Mouse (Mus musculus) spleen, postnatal 4 days (tissue): ENCODE results near the gene Ankrd61.

Source experiments
- DNase-seq, 2 experiments: peaks; one replicate each; pipeline ENCODE4 v3.0.0; 2022; ENCODE audit warnings: low spot score in 2 of 2

The Ankrd61 gene

DNA sequence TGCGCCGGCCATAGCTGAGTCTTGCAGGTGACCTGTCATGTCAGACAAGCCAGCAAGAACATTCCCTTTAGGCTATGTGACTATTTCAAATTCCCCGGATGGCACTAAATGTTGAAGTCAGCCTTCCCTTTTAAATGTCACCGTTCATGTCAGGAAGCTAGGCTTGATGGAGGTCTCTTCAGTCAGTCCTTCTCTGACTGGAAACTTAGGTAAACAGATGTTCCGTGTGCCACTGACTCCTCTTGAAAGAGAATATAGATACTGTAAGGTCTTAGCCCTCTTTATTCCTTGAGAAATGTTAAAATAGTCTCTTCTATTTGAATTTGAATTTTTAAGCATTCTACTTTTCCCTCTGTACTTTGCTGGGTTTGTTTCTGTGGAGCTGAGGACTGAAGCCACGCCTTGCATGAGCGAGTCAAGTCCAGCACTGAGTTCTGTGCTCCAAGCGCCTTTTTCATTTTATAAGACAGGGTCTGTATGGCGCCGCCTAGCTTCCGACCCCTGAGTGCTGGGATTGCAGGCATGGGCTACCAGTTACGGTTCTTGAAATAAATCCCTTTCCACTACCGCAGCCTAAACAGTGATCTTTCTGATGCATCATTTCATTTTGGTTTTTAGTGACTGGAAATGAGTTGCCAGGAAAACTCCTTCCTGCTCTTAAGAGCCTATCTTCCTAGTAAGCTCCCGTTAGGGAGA, at the start of gene Ankrd61:
Ankrd61 (minus strand) TSS at position 51 of the 696 bp plus-strand sequence.
- no peak for DNase-seq

DNA sequence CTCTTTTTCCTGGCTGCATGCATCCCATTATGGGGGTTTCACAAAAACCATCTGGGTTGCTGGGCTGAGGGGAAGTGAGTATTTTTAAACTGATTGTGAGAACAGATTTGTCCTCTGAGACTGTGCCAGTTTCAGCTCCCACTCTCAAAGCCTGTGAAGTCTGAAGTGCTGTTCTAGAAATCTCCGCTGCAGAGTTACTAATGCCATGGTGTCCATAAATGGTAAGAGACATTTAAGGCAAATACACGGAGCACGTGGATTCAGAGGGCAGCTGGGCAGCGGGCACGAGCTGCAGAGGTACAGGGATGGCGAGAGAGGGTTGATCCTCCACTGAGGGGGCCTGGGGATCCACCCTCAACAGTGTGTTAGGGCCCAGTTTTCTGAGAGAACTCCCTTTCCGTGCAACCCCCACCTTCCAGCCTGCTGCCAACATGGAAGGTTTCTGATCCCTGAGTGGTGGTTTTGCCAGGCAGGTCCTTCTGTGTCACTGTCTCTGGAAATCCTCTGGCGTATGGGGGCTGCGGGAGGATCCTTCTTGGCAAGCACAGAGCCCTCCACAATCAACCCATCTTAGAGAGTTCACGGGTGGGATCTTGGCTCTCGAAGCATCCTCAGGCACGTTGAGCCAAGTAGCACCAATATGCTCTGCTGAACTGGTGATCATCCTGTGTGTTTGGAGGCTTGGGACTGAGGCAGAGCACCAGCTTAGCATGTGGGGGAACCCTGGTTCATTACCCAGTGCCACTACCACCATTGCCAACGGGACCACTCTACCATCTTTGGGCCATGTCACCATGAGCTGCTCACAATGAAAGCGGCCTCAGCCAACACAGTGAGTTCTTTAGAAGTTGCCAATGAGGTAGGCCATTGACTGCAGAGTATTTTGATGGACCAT, 46.0 kb upstream of the Ankrd61 start:
- DNase-seq, result no peak

DNA sequence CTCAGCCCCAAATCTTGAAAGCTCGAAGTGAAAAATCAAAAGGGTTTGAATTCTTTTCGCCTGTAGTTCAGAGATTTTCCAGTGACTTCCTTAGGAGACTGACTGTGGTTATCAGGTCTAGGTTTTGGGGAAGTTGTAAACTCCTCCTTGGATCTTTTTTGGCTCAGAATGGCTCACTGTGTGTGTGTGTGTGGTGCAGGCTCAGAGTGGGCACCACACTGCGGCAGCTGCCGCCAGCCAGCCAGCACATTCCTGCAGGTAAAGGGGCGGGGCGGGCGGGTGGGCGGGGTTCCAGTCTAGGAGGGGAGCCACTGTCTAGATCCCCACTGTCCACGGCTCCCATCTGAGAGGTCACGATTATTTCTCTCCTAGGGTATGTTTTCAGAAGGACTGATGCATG, 44.1 kb upstream of the Ankrd61 start:
- DNase-seq, result no peak

DNA sequence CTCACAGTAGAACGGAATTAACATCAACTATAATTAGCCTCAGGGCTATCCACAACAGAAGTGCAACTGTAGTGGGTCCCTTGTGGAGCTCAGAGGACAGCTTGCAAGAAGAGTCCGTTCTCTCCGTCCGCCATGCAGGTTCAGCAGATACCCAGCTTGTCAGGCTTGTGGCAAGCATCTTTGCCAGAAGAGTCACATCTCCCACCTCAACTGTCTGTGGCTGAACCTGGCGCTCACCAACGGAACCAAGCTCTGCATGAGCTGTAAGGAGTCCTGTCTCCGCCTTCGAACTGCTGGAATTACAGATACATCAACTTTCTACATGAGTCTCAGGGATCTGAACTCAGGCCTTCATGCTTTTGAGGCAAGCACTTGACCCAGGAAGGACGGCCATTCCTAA, 38.7 kb upstream of the Ankrd61 start:
- DNase-seq, result no peak

DNA sequence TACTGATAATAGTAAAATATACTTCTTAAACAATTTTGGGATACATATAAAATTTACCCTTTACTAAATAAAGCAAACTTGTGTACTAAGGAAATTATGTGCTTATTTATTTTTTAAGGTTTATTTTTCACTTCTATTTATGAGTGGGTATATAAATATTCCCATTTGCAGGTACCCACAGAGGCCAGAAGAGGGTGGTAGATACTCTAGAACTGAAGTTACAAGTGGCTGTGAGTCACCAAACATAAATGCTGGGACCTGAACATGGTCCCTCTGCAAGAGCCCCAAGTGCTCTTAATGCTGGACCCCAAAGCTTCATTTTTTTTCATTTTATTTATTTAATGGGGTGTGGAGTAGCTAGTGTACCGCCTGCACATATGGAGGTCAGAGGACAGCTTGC, 36.4 kb upstream of the Ankrd61 start:
- no peak for DNase-seq

DNA sequence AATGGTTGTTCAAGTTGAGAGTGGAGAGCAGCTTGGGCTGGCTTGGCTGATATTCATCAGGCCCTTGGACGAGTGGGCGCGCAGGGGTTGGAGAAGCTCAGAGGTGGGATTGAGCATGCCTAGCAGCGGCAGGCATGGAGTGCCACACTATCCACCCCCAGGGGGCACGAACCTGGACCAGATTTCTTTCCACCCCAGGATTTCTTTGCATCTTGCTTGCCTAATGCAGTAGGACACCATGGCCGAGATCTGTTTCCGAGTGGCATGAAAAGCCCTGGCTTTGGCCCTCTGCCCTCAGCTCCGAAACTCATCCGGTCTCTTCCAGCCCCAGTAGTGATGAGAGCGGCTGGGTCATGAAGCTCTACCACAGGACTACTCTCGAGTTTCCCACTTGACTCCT, 35.9 kb upstream of the Ankrd61 start:
- DNase-seq, result peak in 1 of 2 experiments; percentile 54

DNA sequence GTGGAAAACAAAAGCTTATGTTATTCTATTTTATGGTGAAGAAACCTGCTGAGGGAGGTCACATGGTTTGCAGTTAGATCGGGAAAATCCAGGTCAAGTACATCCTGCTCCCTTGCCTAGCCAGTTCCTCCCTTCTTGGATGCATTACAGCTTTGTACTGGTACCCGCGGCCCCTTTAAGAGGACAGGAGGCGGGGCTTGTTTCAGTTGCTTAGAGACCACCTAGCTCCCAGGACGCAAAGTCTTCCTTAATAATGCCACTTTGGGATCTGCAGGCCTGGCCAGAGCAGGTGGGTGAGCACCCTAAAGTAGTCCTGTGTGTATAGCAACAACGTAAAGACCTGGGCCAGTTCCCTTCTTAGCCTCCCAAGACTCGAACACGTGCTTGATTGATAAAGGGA, 35.3 kb upstream of the Ankrd61 start, which contains the start of gene Rsph10b:
Rsph10b (plus strand) TSS at position 205 of the 400 bp plus-strand sequence.
- peak in 1 of 2 experiments; percentile 55 for DNase-seq

DNA sequence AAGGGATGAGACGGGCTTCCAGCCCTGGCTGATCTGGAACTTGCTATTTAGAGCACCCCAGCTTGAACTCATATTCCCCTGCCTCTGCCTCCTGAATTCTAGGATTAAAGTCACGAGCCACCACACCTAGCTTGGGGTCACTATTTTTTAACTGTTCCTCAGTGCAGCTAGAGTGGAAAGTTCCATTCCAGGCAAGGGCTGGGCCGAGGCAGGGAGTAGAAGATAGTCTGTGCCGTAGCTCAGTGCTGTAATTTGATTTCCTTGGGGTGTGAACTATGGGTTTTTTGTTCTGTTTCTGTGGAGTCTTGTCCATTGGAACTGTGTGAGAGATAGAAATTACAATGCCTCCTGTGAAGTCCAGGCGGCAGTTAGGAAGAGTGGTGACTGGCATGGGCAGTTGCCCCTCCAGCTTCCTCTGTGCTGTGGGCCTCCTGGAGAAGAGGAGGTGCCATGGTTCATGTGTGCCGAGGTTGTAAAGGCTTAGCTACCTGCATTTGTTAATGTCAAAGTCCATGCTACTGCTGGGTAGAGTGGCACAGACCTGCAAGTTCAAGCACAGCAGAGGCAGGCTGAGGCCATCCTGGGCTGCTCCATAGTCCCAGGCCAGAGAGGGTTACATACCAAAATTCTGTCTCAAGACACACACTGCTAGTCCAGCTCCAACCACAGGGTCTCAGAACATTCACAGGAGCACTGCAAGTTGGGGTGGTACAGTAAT, 34.5 kb upstream of the Ankrd61 start:
- peak in 1 of 2 experiments; percentile 46 for DNase-seq

DNA sequence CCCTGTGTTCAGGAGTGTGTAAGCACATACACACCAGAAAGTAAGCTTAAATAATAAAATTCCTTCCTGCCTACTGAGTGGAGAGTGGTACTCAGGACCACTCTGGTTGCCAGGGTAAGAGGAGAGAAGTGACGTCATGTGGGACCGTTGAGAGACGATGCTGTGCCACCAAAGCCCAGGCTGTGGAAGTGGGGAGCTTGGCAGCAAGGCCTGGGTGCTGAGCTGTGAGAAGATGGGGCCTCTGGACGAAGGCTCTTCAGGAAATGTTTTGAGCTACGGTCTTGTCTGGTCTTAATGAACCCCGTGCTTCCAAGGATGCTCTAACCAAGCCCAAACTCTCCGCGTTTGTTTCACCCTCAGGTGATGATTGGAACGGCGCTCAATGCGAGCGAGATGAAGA, 33.2 kb upstream of the Ankrd61 start:
- DNase-seq, result no peak

DNA sequence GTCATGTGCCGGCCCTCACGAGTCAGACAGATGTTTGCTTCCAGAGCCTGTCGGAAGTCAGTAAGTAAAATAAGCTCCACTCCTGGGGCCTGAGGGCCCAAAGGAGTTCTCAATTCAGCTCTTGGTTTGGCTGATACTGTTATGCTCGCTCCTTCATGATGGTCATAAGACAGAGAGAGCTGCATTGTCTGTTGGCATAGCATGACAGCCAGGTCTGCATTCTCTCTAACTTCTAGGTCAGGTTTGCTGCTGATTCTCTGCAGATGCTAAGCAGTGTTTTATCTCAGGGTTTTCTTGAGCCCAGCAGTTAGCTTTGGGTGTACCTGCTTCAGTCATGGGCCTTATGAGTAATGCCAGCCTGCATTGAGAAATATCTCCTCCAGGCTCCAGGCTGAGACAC, 31.8 kb upstream of the Ankrd61 start:
- DNase-seq, result no peak

DNA sequence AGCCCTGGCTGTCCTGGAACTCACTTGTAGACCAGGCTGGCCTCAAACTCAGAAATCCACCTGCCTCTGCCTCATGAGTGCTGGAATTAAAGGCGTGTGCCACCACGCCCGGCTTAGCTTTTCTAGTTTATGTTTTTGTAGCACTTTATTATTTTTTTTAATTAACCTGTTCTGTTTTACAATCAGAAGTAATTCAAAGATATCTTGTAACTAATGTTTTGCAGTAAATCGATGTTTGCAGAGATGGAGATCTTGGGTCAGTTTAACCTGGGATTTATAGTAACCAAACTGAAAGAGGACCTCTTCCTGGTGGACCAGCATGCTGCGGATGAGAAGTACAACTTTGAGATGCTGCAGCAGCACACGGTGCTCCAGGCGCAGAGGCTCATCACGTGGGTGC, 30.4 kb upstream of the Ankrd61 start, which contains the start of gene Gm42421:
Gm42421 (plus strand) TSS at position 301 of the 400 bp plus-strand sequence.
- DNase-seq, result no peak

DNA sequence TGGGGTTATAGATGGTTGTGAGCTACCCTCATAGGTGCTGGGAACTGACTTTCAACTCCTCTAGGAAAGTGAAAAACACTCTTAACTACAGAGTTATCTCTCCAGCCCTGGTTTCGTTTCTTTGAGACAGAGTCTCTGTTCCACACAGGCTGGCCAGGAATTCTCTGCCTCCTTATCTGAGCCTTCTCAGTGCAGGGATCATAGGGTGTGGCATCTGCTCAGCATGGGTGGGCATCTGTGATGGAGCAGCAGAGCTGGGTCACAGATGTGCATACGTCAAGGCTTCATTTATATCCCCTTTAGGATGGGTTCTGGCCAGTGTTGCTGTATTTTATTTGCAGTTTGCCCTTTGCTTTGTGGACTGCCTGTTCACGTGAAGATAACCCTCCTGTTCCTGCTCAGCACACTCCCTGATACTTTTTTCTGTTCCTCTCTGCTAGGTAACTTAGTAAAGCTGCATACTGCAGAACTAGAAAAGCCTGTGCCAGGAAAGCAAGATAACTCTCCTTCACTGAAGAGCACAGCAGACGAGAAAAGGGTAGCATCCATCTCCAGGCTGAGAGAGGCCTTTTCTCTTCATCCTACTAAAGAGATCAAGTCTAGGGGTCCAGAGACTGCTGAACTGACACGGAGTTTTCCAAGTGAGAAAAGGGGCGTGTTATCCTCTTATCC, 27.4 kb upstream of the Ankrd61 start:
- DNase-seq, result peak in 1 of 2 experiments; percentile 41

DNA sequence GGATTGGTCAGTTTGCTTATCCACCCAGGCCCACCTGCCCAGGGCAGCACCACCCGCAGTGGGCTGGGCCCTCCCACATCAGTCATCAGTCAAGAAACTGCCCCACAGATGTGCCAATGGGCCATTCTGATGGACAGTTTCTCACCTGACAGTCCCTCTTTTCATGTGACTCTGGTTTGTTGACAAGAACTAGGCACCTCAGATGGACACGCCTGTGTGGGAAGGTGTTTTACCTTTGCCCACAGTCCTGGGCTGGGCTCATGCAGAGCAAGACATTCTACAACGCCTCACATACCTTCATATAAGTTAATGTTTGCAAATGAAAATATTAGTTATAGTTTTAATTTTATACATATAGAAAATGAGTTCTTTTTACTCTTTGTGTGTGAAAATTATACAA, 20.6 kb upstream of the Ankrd61 start:
- DNase-seq, result no peak

DNA sequence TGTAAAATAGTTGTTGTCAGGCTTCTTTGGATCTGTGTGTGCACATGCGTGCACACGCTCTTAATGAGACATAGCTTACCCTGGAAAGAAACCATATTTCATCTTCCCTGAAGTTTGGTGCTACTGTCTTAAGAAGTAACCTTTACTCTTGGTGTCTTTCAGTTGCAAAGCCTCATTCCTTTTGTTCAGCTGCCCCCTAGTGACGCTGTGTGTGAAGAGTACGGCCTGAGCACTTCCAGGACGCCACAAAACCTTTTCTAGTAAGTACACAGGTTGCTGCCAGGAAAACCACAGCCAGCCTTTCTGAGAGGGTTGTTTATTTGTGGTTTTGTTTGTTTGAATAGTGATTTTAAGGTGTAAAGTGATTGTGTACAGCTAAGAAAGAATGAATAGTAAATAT, 19.9 kb upstream of the Ankrd61 start:
- DNase-seq, result peak; percentile 56 to 74

DNA sequence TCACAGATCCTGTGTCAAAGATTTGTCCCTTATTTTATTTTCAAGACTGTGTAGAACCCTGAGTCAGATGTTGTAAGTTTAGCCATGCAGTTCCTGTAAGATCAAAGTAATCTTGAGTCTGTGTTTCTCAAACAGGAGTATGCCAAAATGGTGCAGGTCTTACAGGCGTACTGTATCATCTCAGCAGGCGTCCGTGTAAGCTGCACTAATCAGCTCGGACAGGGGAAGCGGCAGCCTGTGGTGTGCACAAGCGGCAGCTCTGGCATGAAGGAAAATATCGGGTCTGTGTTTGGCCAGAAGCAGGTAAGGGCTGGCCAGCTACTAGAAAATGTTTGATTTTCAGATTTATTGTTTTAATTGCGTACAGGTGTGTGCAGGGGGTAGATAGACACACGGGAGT, 18.7 kb upstream of the Ankrd61 start:
- no peak for DNase-seq

DNA sequence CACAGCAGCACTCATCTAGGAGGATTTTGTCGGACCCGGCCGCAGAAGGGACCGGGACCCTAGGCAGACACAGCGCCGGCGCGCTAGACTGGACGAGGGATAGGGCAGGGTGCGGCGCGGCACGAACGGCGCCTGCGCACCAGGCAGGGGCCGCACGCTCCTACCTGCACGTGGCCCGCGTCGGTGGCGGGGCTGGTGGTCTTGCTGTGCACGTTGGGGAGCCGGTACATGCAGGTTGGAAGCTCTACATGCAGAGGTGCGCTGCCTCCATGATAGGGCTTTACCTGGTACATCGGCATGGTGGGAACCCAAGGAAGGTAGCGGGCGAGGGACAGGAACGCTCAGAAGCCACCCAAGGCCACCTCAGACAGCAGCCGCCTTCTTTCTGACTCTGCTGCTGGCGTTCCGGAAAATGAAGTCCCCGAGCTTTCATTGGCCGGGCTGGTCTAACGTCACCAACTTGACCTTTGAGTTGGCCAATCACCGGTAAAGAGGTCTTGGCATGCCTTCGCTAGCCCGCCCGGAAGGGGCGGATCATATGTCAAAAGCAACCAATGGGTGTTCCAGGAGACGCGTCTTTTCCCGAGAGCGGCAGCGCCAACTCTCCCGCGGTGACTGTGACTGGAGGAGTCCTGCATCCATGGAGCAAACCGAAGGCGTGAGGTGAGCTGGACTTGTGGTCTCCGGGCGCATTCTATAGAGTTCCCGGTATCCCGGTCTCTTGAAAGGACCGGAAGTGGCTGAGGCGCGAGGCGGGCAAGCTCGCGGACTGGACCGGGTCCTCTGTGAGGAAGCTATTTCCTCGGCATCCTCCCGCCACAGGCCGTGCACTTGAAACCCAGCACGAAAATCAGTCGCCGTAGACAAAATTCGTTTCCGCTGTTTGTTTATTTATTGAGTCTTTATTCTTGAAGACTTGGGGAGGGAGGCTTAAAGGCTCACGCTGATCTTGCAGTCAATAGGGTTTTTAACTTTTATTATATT, 12.2 kb upstream of the Ankrd61 start, which contains the start of the genes Aimp2 and Pms2:
Aimp2 (minus strand) TSS at position 431 of the 984 bp plus-strand sequence.
Pms2 (plus strand) TSS at position 548 of the 984 bp plus-strand sequence.
- DNase-seq, result peak; percentile 93

DNA sequence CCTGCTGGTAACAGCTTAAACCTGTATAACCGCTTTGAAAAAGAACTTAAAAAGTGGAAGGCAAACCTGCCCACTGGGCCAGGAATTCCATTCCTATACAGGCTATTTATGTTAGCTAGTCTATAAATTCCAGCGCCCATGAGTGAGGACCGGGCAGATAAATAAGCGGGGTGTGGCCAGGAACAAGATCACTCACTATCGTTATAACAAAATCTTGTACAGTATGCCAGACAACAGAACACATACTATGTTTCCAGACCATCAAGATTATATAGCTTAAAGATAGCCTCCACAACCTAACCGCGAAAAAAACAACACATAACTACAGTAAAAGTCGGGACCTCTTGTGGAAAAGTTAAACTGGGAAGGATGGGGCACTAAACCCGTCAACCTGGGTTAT, 11.4 kb upstream of the Ankrd61 start:
- DNase-seq, result no peak

DNA sequence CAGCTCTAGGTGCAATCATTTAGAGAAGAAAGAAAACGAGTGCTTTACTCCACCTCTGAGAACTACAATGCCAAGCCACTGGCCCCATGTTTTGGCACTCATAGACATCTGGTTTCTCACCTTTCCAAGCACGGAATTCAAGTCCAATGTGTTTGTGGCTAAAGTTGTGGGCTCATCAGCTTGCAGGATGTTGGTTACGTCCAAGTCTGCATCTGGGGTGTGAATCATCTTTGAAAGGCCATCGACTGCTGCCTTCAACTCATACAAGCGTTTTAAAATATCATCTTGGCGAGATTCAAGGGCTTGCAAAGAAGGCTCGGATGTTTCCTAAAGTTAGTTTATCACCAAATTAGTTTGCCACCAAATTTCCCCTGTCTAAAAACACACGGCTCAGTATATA, 8.9 kb upstream of the Ankrd61 start:
- DNase-seq, result no peak

DNA sequence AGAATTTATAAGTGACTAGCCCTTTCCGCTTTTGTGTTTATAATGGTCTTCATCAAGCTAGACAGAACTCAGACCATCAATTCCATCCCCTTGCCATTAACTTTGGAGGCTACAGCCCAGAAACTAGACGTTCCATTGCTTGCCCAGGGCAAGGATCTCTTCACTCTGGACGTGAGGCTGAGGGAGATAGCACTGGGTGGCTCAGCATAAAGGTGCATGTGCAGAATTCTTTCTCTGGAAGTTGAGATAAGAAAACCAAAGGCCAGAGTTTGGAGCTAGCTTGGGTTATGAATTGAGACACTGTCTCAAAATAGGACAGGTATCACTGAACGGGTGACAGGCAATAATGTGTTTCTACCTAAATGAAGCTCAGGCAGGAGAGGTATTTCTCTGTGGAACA, 6.3 kb upstream of the Ankrd61 start:
- DNase-seq, result no peak

DNA sequence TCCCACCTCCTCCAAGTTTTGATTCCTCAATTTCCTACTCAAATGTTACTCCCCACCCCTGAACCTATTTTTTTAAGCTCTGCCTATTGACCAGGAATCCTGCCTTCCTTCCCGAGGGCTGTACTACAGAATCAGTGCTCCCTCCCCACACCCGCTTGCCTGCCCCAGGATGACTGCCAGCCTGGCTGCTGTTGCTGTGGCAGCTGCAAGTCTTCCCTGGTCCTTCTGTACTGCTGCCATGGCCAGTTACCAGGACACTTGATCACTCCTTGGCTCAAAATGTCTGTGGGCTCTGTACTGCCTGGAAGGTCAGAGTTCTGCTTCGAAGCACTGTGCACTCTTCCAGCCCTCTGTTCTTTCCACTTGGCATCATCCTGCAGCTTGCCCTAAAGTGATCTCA, 4.6 kb upstream of the Ankrd61 start:
- DNase-seq, result no peak
